Mouse (Mus musculus): Measurements from ENCODE around the gene Ncapd3. TPM values are rescaled to one million over a fixed set of nuclear protein-coding genes. Genes with fewer than 3 reads are reported as not detected.

Gene Ncapd3
- total RNA-seq, 4 experiments from 2014 or later, result 19.1 to 21.7 (median 19.4) TPM

DNA sequence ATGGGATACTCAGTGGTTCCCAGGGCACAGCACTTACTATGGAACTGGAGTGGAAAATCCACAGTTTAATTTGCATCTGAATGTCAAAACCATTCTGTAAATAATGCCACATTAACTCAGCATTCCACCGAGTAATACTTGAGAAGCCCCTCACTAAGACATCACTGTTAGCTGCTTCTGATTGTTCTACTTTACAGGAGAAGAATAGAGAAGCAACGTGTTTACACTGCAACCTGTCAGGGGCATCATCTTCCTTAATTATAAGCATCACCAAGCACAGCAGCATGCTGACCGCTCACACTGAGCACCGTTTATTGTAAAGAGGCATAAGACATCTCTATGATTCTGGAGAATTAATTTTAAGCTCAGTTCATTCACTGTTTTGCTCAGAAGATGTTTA is 93.0 kb downstream of the Ncapd3 start:
- DNase-seq (ENCODE audit: low spot score in 2 of 2), result no peak

GRCm38 (mm10) chr9:27123947-27124346 is 94.0 kb downstream of the Ncapd3 start:
- DNase-seq (ENCODE audit: low spot score in 2 of 2), result peak in 1 of 2 experiments; percentile 58

GRCm38 (mm10) chr9:27125450-27125849 is 95.5 kb downstream of the Ncapd3 start:
- no peak for DNase-seq (ENCODE audit: low spot score in 2 of 2)

DNA sequence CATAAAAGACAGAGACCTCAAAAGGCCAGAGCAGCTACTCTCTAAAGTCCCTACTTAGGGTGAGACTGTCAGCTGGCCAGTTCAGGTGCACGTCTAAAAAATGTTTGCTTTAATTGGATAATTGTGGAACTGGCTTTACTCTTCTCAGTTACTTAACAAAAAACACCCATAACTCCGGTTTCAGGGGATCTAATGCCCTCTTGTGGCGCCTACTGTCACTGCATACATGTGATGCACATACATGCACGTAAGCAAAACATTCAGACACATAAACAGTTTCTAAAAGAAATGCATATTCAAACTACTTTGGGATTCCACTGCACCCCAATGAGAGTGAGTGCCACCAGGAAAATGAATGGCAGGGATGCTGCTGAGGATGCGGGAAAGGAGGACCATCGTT is 96.6 kb downstream of the Ncapd3 start:
- DNase-seq (ENCODE audit: low spot score in 2 of 2), result no peak

- no peak for DNase-seq (ENCODE audit: low spot score in 2 of 2)
Measured at GRCm38 (mm10) chr9:27128629-27129028, 98.7 kb downstream of the Ncapd3 start.

GRCm38 (mm10) chr9:27134410-27134809 is 104.4 kb downstream of the Ncapd3 start:
- DNase-seq (ENCODE audit: low spot score in 2 of 2), result no peak

DNA sequence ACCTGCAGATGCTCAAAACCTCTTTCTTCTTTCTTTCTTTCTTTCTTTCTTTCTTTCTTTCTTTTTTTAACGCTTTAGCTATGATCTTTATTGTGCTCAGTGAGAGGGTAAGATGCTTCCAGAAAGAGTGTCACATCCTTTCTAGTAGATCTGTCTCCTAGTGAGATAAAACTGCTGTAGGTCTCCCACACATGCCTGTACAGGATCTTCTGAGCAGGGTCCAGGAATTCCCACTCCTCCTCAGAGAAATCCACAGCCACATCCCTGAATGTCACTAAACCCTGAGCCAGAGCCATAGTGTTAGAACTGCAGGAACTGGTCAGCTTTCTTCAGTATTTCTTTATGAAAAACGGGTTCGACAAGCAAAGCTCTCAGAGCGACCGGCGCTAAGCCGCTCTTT is 105.4 kb downstream of the Ncapd3 start:
- DNase-seq (ENCODE audit: low spot score in 2 of 2), result no peak

GRCm38 (mm10) chr9:27136651-27137050 is 106.7 kb downstream of the Ncapd3 start:
- no peak for DNase-seq (ENCODE audit: low spot score in 2 of 2)

DNA sequence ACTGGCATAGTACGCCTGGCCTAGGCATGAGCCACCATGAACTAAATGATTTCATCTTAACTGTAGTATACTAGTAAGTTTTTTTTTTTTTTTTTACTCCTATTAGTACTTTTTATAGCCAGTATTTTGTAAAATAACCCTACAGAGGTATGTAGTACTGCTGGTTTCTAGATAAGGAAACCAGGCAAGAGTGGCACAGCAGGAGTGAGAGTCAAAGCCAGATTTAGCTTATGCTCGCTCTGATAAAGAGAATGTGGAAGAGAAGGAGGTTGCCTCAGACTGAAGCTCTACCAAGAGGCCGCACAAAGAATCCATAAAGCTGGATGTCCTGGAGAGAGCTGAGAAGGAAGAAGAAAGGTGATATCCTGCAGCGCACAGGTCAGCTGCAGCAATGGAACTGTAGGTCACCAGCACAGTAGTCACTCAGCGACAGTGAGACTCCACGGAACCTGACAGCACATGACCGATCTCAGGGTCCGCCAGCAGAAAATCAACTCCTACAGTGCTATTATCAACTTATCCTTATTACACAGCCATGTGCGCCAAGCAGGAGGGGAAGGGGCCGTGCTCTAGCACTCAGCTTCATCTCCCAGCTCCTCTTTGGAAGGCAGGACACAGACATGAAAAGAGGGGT is 110.6 kb downstream of the Ncapd3 start:
- DNase-seq (ENCODE audit: low spot score in 2 of 2), result no peak

GRCm38 (mm10) chr9:27144271-27144840 is 114.4 kb downstream of the Ncapd3 start:
- no peak for DNase-seq (ENCODE audit: low spot score in 2 of 2)

Other genes starting within 250 kb of the Ncapd3 start
- under 1 TPM; 0.20 to 0.95 (median 0.42) TPM for gene Glb1l2, start 223.7 kb upstream of the Ncapd3 start, total RNA-seq (2022)
- not detected for gene Glb1l3, start 169.3 kb upstream of the Ncapd3 start, total RNA-seq (2022)
- gene Gm1110, start 107.1 kb upstream of the Ncapd3 start, total RNA-seq (2022), result not detected
- 10 to 100 TPM; 27.7 to 39.5 (median 38.0) TPM for gene Acad8, start 30.6 kb upstream of the Ncapd3 start, total RNA-seq (2022)
- gene Thyn1, start 30.5 kb upstream of the Ncapd3 start, total RNA-seq (2022), result 10 to 100 TPM; 63.5 to 66.8 (median 64.3) TPM
- gene Vps26b, start 110 bp upstream of the Ncapd3 start, total RNA-seq (2022), result 100 to 1,000 TPM in 2 of 4 experiments, 10 to 100 TPM in 2; 91.6 to 107 (median 97.7) TPM
- gene Jam3, start 125.2 kb downstream of the Ncapd3 start, total RNA-seq (2022), result 10 to 100 TPM; 34.7 to 44.4 (median 38.4) TPM

Data from left cerebral cortex, adult 8-10 months (tissue).